Mouse (Mus musculus) hematopoietic multipotent progenitor cell, adult 10-12 weeks (in vitro differentiated cells): ENCODE measurements around the gene Lmbrd1. TPM values are rescaled to one million over a fixed set of nuclear protein-coding genes. Genes with fewer than 3 reads are reported as not detected.

Experiments
- polyA plus RNA-seq: library from polyadenylated mRNA; stranded (reverse); fragments of >175 nt; gene quantifications from 2 replicates; pipeline ENCODE4 v1.2.3, GENCODE M21; 2012; ENCODE audit warnings: low replicate concordance

Lmbrd1 gene
- polyA plus RNA-seq: 7.3 and 23.7 TPM in 2 replicates

DNA sequence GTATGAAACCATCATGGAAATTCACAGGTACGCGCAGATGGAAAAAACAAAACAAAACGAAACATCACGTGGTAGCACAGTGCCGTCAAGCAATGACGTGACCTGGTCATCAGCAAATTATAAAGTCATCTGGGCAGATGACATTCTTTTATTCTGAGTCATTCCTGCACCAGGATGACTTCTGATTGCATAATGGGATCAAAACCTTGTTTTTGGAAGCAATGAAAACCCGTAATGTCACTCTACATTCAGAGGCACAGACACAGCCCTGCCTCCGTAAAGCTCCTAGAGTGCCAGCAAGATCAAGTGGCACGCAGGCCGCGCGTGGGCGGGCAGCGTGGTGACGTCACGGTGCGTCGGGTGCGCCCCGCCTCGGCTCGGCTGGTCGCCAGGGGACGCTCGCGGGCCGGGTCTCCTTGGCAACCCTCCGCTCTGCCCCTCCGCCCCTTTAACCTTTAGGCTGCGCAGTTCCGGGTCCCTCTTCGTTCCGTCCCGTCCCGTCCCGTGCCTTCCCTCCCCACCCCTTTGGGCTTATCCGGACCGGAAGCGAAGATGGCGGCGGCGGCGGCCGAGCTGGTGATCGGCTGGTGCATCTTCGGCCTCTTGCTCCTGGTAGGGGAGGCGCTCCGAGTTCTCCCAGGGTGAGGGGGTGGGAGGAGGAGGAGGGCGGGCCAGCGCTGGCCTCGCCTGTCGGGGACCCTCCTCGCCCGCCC is at the start of gene Lmbrd1:
Gene Lmbrd1 (plus strand): TSS at position 426 of the 713 bp plus-strand sequence.

Other genes with a start within 250 kb of the Lmbrd1 start
- 0.29 and 0.36 TPM in 2 replicates for gene Col19a1, start 91.2 kb upstream of the Lmbrd1 start, polyA plus RNA-seq